Comparison of ENCODE assay signal across 7 mouse cellular contexts in genomic region chr2:160368422-160369357, GRCm38 (mm10). TPM values are rescaled to one million over a fixed set of nuclear protein-coding genes. Genes with fewer than 3 reads are reported as not detected.
DNase-seq lines count a peak whose midpoint lies in the region; ATAC-seq lines count a peak whose summit lies in the region.

No protein-coding gene starts in this region.

- 0 out of 2 replicates have a peak overlapping the region, but pooled peaks have one; percentile 2 for H3K9ac ChIP-seq in forebrain, embryonic 15.5 days (replicated peaks)
- no peak overlapping the region for H3K9ac ChIP-seq in liver, embryonic 12.5 days

- peaks cover 50% of the 10 kb centered on the region for H3K4me1 ChIP-seq in forebrain, embryonic 15.5 days
- H3K4me1 ChIP-seq in liver, embryonic 12.5 days: peaks cover 20% of the 10 kb centered on the region; the same call in 1 of the 2 replicates

- no peak overlapping the region for H3K27ac ChIP-seq in forebrain, embryonic 15.5 days (replicated peaks)
- H3K27ac ChIP-seq in liver, embryonic 12.5 days: no peak overlapping the region

- no peak for ATAC-seq in forebrain, embryonic 15.5 days (replicated peaks)
- no peak for ATAC-seq in liver, embryonic 12.5 days

- WGBS in forebrain, embryonic 15.5 days: under 1% methylated on average over 52 of the region's 52 CpGs
- WGBS in liver, embryonic 12.5 days (ENCODE audit: insufficient replicate concordance): 2% methylated on average over 52 of the region's 52 CpGs

- peak overlapping the region; percentile 71 for H3K4me3 ChIP-seq in forebrain, embryonic 15.5 days
- H3K4me3 ChIP-seq in liver, embryonic 12.5 days: peak overlapping the region; percentile 25

- peak; percentile 26 for DNase-seq in retina, postnatal 1 day
- DNase-seq in retina, embryonic 14.5 days (ENCODE audit: low spot score): no peak
- DNase-seq in ovary, postnatal 10 days (ENCODE audit: low spot score): no peak
- no peak for DNase-seq in cerebellum, adult 11 months
- DNase-seq in adipocyte (ENCODE audit: low spot score): no peak

- peak overlapping the region; percentile 92 for H3K4me2 ChIP-seq in forebrain, embryonic 15.5 days (replicated peaks)
- H3K4me2 ChIP-seq in liver, embryonic 12.5 days: peak overlapping the region; percentile 75

- H3K36me3 ChIP-seq in forebrain, embryonic 15.5 days: no peaks in the 10 kb centered on the region
- no peaks in the 10 kb centered on the region for H3K36me3 ChIP-seq in liver, embryonic 12.5 days

- peaks cover 64% of the 10 kb centered on the region for H3K27me3 ChIP-seq in forebrain, embryonic 15.5 days
- H3K27me3 ChIP-seq in liver, embryonic 12.5 days (replicated peaks): peaks cover 100% of the 10 kb centered on the region

- H3K9me3 ChIP-seq in forebrain, embryonic 15.5 days: no peaks in the 10 kb centered on the region
- no peaks in the 10 kb centered on the region for H3K9me3 ChIP-seq in liver, embryonic 12.5 days (replicated peaks)

RNA-seq across cellular contexts. Expression of gene Mafb, which starts 1.8 kb away (rescaled TPM):
- 13.5 and 16.2 TPM in 2 replicates for polyA plus RNA-seq in forebrain, embryonic 15.5 days (2015; fragmentation: Nextera tagmentation; extraction: Ambion mirVana)
- 3.0 and 3.1 TPM in 2 replicates for polyA plus RNA-seq in liver, embryonic 12.5 days (2016; fragmentation: Nextera tagmentation; extraction: Ambion mirVana)

RNA-seq across cellular contexts. Expression of gene Gm826, which starts 34.7 kb away (rescaled TPM):
- 0.24 TPM in 2 replicates for polyA plus RNA-seq in forebrain, embryonic 15.5 days (2015; fragmentation: Nextera tagmentation; extraction: Ambion mirVana)
- 6.1 and 8.2 TPM in 2 replicates for polyA plus RNA-seq in liver, embryonic 12.5 days (2016; fragmentation: Nextera tagmentation; extraction: Ambion mirVana)
